Mouse (Mus musculus) adrenal gland, adult (tissue): Measurements from ENCODE around the gene Ehbp1l1.
A peak's percentile ranks its signal among the peaks of the same experiment; 100 is the strongest.
"Not testable (repeated sequence)": the region's sequence is repeated elsewhere in the genome, so short reads cannot be mapped to it uniquely, and the experiment has no call there.

Experiments used
- DNase-seq, 2 experiments: peaks; one replicate each; pipeline ENCODE4 v3.0.0; 2022 to 2023; ENCODE audit warnings: low spot score in 1 of 2; ENCODE audit not compliant: inconsistent age in 2 of 2

Gene Ehbp1l1

GRCm38 (mm10) chr19:5711218-5711617, 14.9 kb downstream of the Ehbp1l1 start:
- DNase-seq: peak; percentile 76 to 89

- DNase-seq: no peak
Observed at GRCm38 (mm10) chr19:5710581-5710980, 15.5 kb downstream of the Ehbp1l1 start.

- no peak for DNase-seq
Observed at GRCm38 (mm10) chr19:5710068-5710467, 16.0 kb downstream of the Ehbp1l1 start.

GRCm38 (mm10) chr19:5704801-5705571, 21.1 kb downstream of the Ehbp1l1 start:
- no peak for DNase-seq

GRCm38 (mm10) chr19:5704163-5704800, 21.8 kb downstream of the Ehbp1l1 start, which contains the start of gene Kcnk7:
Gene Kcnk7, plus strand, starts transcription at chr19:5704367.
- DNase-seq: no peak

GRCm38 (mm10) chr19:5695849-5696462, 30.2 kb downstream of the Ehbp1l1 start:
- no peak for DNase-seq

GRCm38 (mm10) chr19:5693801-5694200, 32.3 kb downstream of the Ehbp1l1 start:
- no peak for DNase-seq

- DNase-seq: peak in 1 of 2 experiments; percentile 51
Observed at GRCm38 (mm10) chr19:5692913-5693396, 33.2 kb downstream of the Ehbp1l1 start.

- DNase-seq: peak; percentile 59 to 78
Observed at GRCm38 (mm10) chr19:5692086-5692912, 33.8 kb downstream of the Ehbp1l1 start.

- no peak for DNase-seq
Observed at GRCm38 (mm10) chr19:5691601-5692000, 34.5 kb downstream of the Ehbp1l1 start.

GRCm38 (mm10) chr19:5690343-5690735, 35.8 kb downstream of the Ehbp1l1 start:
- DNase-seq: peak in 1 of 2 experiments; percentile 50

- peak; percentile 93 to 97 for DNase-seq
Observed at GRCm38 (mm10) chr19:5689565-5690342, 36.4 kb downstream of the Ehbp1l1 start.

GRCm38 (mm10) chr19:5689088-5689428, 37.1 kb downstream of the Ehbp1l1 start:
- DNase-seq: no peak

GRCm38 (mm10) chr19:5688200-5689087, 37.7 kb downstream of the Ehbp1l1 start, which contains the start of the genes Map3k11 and Pcnx3:
Gene Map3k11, plus strand, starts transcription at chr19:5688742.
Gene Pcnx3, minus strand, starts transcription at chr19:5688908.
- peak; percentile 99 for DNase-seq

- peak in 1 of 2 experiments; percentile 55 for DNase-seq
Observed at GRCm38 (mm10) chr19:5687738-5688137, 38.4 kb downstream of the Ehbp1l1 start.

GRCm38 (mm10) chr19:5686954-5687353, 39.2 kb downstream of the Ehbp1l1 start:
- DNase-seq: not testable (repeated sequence)

GRCm38 (mm10) chr19:5686437-5686836, 39.7 kb downstream of the Ehbp1l1 start:
- no peak for DNase-seq

- DNase-seq: no peak
Observed at GRCm38 (mm10) chr19:5685861-5686260, 40.3 kb downstream of the Ehbp1l1 start.

GRCm38 (mm10) chr19:5685431-5685830, 40.7 kb downstream of the Ehbp1l1 start:
- no peak for DNase-seq
